Mouse (Mus musculus) small intestine, adult 2 months (tissue): ENCODE data around the gene Uvrag. TPM values are rescaled to one million over a fixed set of nuclear protein-coding genes. Genes with fewer than 3 reads are reported as not detected.

Experiments used
- H3K27ac ChIP-seq: fragments of 200-500 bp; 2 replicates; pipeline ENCODE4 v1.5.1; 2012; ENCODE audit warnings: low read depth, low read length, control low read depth, inconsistent platforms; ENCODE audit not compliant: insufficient read depth
- H3K27me3 ChIP-seq: fragments of 200-500 bp; 2 replicates; pipeline ENCODE4 v1.6.1; 2012; ENCODE audit warnings: mild to moderate bottlenecking, moderate library complexity, low read length, inconsistent platforms; ENCODE audit not compliant: control insufficient read depth, insufficient read depth
- H3K36me3 ChIP-seq: fragments of 200-500 bp; 2 replicates; pipeline ENCODE4 v1.6.1; 2012; ENCODE audit warnings: mild to moderate bottlenecking, low read length, control low read depth, inconsistent platforms; ENCODE audit not compliant: control insufficient read depth, insufficient read depth
- H3K4me1 ChIP-seq: fragments of 200-500 bp; 2 replicates; pipeline ENCODE4 v1.6.1; 2012; ENCODE audit warnings: low read length, inconsistent platforms, mixed read lengths; ENCODE audit not compliant: control insufficient read depth, insufficient read depth, insufficient read length
- H3K4me3 ChIP-seq: fragments of 200-500 bp; 2 replicates; pipeline ENCODE4 v1.5.1; 2012; ENCODE audit warnings: low read depth, mild to moderate bottlenecking, control low read depth, inconsistent platforms, low read length, moderate library complexity
- CTCF ChIP-seq: fragments of 200-500 bp; IDR thresholded peaks from 2 replicates; pipeline ENCODE4 v1.5.1; 2012; ENCODE audit warnings: low read depth, mild to moderate bottlenecking, control low read depth, inconsistent platforms, low read length, moderate library complexity, mixed read lengths; ENCODE audit not compliant: insufficient replicate concordance, insufficient read length; ENCODE audit errors: extremely low read depth
- POLR2A ChIP-seq: fragments of 200-500 bp; IDR thresholded peaks from 2 replicates; pipeline ENCODE4 v1.6.1; 2012; ENCODE audit warnings: low read depth, mild to moderate bottlenecking, control low read depth, inconsistent platforms, low read length, moderate library complexity
- WGBS: fragments of 180-500 bp; shearing (Covaris S2); methylation state at CpG from one replicate; pipeline ENCODE4 v1.1.7; 2018; 5-methylcytosine and 5-hydroxymethylcytosine counted together
- polyA plus RNA-seq: library from polyadenylated mRNA; depleted of rRNA; stranded (reverse); fragments of >200 nt; gene quantifications from 2 replicates; pipeline ENCODE4 v1.2.3, GENCODE M21; 2012

Uvrag gene
- polyA plus RNA-seq, 1 experiment: 28.2 TPM

DNA sequence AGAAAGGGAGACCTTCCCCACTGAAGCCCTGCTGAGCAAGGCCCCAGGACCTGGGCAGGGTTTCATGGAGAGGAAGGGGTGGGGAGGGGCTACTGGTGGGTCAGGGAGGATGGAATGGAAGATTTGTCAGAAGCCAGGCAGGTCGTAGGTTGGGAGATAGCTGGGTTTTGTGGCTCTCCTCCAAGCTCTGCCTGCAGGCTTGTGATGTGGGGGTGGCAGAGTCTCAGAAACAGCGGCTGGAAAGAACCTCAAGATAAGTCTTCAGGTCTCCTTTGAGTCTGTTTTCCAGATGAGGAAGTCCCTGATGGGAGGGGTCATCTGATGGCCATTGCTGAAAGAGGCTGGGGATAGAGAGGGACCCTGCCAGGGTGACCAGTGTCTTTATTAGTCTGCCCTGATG, 285.6 kb downstream of the Uvrag start:
- no peaks in the 10 kb centered on the region for H3K27me3 ChIP-seq
- H3K4me1 ChIP-seq: 0 out of 2 replicates have a peak, but pooled peaks cover 2% of the 10 kb centered on the region
- H3K4me3 ChIP-seq: no peak overlapping the region
- H3K36me3 ChIP-seq: no peaks in the 10 kb centered on the region
- TF ChIP-seq POLR2A: no peak
- no peak for TF ChIP-seq CTCF
- no peak overlapping the region for H3K27ac ChIP-seq
- 77% methylated on average over 2 of the region's 2 CpGs for WGBS

DNA sequence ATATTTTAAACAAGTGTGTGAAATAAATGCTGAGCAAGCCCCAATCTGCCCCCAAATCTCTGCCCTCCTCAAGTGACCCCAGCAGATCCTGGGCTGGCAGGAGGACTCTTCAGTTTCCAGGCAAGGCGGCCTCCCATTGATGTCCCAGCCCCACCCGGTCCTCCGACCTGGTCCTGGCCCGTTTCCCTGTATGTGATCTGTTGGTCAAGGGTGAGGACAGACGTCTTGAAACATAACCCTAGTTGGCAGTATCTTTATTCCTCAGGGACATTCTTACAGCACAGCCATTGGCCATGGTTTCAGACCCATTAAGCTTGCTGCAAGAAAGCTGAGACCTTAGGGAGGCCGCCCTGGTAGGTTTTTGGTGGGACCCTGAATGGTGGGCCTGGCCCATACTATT, 287.1 kb downstream of the Uvrag start:
- Histone ChIP-seq H3K4me1 (peaks cover 14% of the 10 kb centered on the region), H3K27ac (no peak overlapping the region), H3K36me3 (no peaks in the 10 kb centered on the region), H3K4me3 (no peak overlapping the region), H3K27me3 (no peaks in the 10 kb centered on the region)
- 83% methylated on average over 6 of the region's 6 CpGs for WGBS
- TF ChIP-seq CTCF (no peak), POLR2A (no peak)

DNA sequence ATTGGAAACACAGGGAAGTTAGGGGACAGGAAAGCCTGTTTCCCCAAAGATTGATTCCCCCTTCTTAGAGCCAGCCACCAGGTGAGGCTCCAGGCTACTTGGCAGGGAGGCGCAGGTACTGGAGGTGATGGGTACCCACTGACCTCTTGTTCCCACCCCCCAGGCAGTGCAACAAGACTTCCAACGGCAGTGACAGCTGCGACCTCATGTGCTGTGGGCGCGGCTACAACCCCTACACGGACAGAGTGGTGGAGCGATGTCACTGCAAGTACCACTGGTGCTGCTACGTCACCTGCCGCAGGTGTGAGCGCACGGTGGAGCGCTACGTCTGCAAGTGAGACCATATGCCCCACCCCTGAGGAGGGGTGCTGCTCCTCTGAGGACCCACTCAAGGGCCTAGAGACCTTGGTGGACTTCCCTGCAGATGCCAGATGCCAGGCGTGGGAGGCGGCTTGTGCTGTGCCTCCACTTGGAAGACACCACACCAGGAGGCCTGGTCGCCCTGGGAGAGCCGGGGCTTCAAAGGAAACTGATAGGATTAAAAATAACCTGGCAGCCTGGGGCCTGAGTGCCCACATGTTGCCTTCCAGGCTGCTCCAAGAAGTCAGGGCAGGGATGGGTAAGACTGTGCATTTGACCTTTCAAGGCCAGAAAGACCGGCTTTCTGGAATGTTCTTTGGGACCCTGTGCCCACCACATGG, 287.8 kb downstream of the Uvrag start:
- Histone ChIP-seq H3K36me3 (no peaks in the 10 kb centered on the region), H3K4me1 (peaks cover 19% of the 10 kb centered on the region), H3K27ac (no peak overlapping the region), H3K4me3 (no peak overlapping the region), H3K27me3 (no peaks in the 10 kb centered on the region)
- TF ChIP-seq POLR2A (no peak), CTCF (no peak)
- 75% methylated on average over 18 of the region's 18 CpGs for WGBS

DNA sequence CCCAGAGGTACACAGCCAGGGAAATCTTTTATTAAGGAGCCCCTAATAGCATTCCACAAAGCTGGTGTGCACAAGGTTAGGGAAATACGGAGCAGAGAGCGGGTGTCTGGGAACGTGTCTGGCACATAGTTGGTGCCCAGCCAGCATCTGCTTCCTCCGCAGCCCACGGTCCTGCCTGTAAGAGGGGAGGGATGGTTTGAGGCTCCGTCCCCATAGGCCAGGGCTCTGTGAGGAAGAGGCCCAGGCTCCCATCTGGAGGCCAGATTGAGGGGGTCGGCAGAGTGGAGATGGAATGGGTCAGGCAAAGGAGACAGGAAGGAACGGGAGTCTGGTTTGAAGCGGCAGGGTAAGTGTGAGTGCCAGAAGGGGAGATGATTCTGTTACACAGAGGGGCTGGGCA, 289.7 kb downstream of the Uvrag start:
- Histone ChIP-seq H3K4me3 (no peak overlapping the region), H3K4me1 (peaks cover 19% of the 10 kb centered on the region), H3K36me3 (no peaks in the 10 kb centered on the region), H3K27me3 (no peaks in the 10 kb centered on the region), H3K27ac (no peak overlapping the region)
- no peak for TF ChIP-seq POLR2A
- TF ChIP-seq CTCF: no peak
- 77% methylated on average over 9 of the region's 9 CpGs for WGBS

DNA sequence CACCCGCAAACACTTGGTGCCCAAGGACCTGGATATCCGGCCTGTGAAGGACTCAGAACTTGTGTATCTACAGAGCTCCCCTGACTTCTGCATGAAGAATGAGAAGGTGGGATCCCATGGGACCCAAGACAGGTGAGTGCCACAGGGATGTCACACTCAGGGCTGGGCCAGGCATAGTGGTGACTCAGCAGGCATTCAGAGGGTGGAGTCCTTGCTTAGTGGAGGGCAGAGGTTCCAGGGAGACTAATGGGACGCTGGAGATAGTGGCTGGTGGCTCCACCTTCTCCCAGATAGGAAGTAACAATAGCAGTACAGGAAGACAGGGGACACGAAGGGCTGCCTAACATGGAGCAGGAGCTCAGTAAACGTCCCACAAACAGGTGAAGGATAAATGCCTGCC, 290.6 kb downstream of the Uvrag start:
- Histone ChIP-seq H3K4me3 (no peak overlapping the region), H3K36me3 (no peaks in the 10 kb centered on the region), H3K4me1 (peaks cover 19% of the 10 kb centered on the region), H3K27ac (no peak overlapping the region; the same call in 1 of the 2 replicates), H3K27me3 (no peaks in the 10 kb centered on the region)
- TF ChIP-seq CTCF: no peak
- TF ChIP-seq POLR2A: no peak
- 65% methylated on average over 5 of the region's 5 CpGs for WGBS

DNA sequence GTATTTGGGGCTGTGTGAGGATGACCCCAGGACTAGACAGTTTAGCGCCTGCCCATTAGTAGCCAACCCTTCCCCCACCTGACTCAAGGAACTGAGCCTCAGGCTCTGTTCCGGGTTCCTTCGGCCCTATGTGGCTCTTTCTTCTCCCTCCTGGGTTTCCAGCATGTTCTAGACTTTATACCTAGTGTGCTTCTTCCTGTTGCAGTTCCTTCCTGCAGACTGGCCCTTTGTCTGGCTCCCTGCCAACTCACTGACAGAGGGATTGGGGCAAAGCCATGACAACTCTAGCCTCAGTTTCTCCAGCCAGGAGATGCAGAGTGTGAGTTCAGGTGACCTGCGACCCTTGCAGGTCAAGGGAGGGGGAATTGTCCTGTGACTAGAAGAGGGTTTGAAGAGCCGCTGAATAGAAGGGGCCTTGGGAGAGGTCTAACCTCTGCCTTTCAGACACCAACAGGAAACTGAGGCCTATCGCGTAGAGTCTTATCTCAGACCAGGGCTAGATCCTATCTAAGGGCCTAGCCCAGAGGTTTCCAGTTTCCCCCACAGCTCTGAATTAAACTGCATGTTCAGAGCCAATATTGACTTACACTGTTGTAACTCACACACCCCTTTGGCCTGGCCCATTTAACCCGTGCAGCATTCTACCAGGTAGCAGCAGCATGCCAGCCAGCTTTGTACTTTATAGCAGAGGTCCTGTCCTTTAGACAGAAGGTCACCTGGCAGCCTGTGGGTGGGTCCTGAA, 291.9 kb downstream of the Uvrag start:
- H3K4me1 ChIP-seq: peaks cover 19% of the 10 kb centered on the region
- 36% methylated on average over 8 of the region's 8 CpGs for WGBS
- H3K27me3 ChIP-seq: no peaks in the 10 kb centered on the region
- H3K27ac ChIP-seq: peak overlapping the region; percentile 59
- TF ChIP-seq CTCF (no peak), POLR2A (no peak)
- H3K4me3 ChIP-seq: no peak overlapping the region
- no peaks in the 10 kb centered on the region for H3K36me3 ChIP-seq

DNA sequence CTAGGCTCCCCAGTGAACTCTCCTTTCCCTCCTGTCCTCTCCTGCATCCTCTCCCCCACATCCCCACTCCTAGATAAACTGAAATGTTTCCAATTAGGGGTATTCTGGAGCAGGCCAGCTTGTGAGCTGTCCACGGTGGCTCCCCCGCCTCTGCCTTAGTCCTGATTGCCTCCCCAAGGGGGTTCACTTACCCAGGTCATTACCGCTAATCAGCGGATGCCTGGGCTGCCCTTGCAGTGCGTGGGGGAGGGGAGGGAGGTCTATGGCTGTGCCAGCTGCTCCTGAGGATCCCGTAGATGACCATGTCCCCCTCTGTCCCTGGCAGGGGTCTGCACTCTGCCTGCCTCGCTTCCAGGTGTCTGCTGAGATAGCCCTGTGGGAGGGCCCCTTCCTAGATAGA, 297.3 kb downstream of the Uvrag start:
- no peaks in the 10 kb centered on the region for H3K36me3 ChIP-seq
- WGBS: 82% methylated on average over 7 of the region's 7 CpGs
- TF ChIP-seq CTCF (no peak), POLR2A (no peak)
- peaks cover 11% of the 10 kb centered on the region; the same call in 1 of the 2 replicates for H3K27me3 ChIP-seq
- peaks cover 25% of the 10 kb centered on the region for H3K4me1 ChIP-seq
- H3K27ac ChIP-seq: no peak overlapping the region
- H3K4me3 ChIP-seq: no peak overlapping the region
